Mouse (Mus musculus) erythroid progenitor cell, adult 5-6 weeks (primary cell): Measurements from ENCODE around the gene Nfic. TPM values are rescaled to one million over a fixed set of nuclear protein-coding genes. Genes with fewer than 3 reads are reported as not detected.
A peak's percentile ranks its signal among the peaks of the same experiment; 100 is the strongest.

ENCODE experiments used
- ATAC-seq: replicated peaks from 2 replicates; pipeline ENCODE4 v1.8.0; 2016; ENCODE audit warnings: moderate number of reproducible peaks, mild to moderate bottlenecking, moderate TSS enrichment, inconsistent platforms; ENCODE audit not compliant: poor library complexity, low FRiP score, severe bottlenecking
- total RNA-seq, 2 experiments: library from RNA; stranded (forward) in 1 of 2; stranded (reverse) in 1 of 2; fragments of 150-400 nt in 1 of 2; fragments of 186-747, 209-891 nt in 1 of 2; gene quantifications; 2 replicates each; pipeline versions ENCODE4 v1.2.3 to v1.2.4; 2015 to 2017; ENCODE audit warnings: low replicate concordance in 2 of 2

Gene Nfic
- total RNA-seq, 2 experiments from 2014 or later: 0.45 to 15.1 TPM

DNA sequence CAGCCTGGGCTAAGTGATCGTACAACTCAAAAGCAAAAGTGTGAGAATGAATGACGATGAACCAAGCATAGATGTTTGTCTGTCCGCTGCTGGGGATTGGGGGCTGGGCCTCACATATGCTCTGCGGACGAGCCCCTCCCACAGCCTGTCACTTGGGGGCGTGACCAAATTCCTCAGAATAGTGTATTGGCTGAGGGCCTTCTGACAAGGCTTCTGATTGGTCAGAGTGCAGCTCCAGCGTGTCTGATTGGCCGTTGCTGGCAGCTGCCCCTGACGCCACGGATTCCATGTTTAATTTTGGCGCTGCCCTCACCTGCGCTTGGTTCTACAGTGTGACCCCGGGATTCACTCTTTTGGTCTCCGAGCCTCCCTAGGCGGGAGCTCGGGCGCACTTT lies 22.6 kb downstream of the Nfic start:
- peak; percentile 85 for ATAC-seq

DNA sequence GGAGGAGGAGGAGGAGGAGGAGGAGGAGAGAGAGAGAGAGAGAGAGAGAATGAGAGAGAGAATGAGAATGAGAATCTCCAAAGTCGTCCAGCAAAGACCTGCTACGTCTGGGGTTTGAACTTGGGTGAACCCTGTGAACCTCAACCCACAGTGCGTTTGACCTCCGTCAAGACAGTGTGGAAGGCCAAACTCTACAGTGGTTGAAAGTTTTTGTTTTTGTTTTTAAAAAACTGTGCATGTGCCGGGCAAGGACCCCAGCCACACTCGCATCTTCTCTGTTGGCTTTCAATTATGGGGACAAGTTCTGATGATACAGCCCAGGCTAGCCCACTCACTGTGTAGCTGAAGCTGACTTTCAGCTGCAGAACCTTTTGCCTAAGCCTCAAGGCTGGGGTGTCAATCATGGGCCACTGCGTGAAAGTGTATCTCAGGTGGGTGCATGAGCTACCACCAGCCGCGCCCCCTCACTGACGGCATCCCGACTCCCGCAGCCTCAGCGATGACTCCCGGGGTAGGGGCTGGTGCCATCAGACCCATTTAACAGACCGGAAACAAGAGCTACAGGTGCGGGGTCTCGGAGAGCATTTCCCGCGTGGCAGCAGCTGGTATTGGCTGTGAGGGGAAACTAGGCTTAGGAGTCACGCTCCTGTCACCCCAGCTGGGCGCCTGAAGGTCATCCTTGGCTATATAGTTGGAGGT lies 23.1 kb downstream of the Nfic start:
- ATAC-seq: peak; percentile 4; the same call in 1 of the 2 replicates

DNA sequence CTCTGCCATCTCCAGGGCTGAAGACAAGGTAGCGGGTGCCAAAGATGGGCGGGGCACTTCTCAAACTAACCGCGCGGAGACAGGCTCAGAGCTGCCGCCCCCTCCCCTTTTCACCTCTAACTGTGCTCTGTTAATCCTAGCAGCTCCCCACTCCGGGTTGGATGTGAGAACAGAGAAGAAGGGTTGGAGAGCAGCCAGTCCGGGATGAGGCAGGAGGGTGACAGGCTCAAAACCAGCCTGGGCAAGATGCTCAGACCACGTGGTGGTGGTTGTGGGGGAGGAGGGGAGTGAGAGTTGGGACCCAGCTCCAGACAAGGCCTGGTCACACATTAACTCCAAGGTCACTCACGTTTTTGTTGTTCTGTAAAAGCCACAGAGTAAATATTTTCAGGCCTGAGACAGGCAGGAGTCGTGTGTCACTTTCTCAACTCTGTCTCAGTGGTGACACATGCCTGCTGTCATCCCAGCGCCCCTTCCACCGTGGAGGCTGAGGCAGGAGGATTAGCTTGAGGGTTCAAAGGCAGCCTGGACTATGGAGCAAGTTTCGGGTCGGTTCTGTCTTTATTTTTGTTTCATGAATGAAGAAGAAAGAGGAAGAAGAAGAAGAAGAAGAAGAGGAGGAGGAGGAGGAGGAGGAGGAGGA lies 23.8 kb downstream of the Nfic start:
- no peak for ATAC-seq

DNA sequence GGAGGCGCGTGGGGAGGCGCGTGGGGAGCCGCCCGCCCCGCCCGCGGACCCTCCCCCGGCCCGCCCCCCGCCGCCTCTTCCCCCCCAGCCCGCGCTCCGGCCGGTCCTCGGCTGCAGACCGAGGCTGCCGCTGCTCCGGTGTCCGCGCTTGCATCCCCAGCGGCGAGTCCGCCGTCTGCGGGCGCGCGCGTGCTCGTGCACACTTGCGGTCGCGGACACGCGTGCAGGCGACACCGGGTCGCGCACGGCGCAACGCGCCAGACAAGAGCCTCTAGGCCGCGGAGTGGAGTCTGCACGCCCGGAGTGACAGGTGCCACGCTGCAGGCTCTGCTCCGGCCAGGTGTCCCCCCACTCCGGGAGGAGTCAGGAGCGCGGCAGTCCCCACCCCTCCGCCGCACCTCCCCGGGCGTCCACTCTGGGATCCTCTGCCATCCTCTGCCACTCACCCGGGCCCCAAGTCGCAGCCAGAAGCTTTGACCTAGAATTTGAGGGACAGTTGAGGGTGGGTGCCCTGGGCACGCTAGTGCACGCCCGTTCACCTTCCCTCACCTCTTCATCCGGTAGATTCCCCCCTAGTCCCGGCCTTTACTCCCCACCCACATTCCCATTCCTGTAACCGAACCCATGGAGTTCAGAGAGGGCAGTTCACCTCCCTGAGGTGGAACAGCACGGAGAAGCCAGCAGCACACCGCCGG lies 24.5 kb downstream of the Nfic start:
- no peak for ATAC-seq

DNA sequence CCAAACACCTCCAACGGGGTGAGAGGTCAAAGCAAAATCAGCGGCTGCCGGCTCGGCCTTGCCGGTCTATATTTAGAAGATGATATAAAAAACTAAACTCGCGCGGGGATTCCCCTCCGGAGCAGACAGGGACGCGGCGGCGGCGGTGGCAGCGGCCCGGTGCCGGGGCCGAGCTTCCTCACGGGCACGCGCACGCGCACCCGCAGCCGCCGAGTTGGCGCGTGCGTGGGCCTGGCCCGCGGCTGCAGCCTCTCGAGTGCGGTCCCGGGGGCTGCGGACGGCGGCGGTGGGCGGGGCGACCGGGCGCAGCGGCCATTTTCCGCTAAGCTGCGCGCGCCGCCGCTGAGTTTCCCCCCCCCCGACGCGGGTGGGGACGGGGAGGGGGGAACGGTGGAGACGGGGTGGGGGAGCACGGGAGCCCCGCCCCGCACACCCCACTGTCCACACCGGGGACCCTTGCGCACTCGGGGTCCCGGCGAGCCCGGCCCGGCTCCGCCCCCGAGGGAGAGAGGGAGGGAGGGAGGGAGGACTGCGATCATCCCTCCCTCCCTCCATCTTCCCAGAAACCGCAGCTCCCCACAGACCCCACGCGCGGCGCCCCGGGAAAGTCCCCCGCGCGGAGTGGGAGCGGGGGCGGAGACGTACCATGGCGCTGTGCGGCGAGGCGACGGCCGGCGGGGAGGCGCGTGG lies 25.1 kb downstream of the Nfic start:
- no peak for ATAC-seq

DNA sequence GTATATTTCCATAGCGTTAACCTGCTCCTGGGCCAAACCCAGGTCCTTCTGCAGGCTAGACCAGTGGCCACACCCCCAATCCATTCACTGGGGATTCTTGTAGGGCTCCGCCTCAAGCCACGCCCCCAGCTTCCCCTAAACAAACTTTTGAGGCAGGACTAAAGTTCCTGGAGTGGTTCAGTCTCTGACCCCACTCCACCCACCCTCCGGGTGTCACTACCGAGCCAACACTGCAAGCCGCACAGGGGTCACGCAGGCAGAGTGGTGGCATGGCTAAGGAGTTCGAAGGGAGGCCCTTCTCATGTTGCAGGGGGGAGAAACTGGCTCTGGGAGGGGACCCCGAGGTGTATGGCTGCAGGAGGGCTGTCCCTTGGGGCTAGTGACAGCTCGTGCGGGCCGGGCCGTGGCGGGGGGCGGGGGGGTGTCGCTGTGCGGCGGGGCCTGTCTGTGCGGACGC lies 25.8 kb downstream of the Nfic start:
- ATAC-seq: peak; percentile 60

DNA sequence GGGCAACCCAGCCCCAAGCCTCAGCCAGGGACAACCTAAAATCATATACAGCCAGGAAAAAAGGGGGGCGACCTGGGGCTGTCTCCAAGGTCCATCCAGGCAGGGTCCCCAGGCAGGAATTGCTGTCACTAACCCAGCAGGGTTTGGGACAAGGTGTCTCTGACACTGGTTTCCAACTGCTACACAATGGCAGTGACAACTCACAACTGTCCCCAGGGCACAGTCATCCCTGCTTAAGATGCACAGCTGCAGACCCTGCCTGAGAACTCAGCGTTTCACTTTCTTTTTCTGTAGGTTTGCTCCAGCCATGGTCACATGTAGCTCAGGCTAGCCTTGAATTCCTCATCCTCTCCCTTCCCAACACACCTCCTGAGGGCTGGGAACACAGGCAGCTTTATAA lies 26.3 kb downstream of the Nfic start:
- no peak for ATAC-seq

DNA sequence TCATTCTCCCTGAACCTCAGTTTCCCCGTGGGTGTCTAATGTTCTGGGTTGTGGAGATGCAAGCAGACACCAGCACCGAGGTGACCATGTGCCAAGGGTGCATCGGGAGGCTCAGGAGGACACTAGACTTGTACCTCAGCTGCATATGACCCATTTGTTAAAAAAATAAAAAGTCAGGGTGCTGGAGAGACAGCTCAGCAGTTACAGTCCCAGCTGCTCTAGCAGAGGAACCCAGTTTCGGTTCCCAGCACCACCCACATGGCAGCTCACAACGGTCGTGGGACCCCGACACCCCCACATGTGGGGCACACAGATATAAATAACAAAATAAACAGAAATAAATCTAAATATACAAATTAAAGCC lies 26.9 kb downstream of the Nfic start:
- ATAC-seq: no peak

DNA sequence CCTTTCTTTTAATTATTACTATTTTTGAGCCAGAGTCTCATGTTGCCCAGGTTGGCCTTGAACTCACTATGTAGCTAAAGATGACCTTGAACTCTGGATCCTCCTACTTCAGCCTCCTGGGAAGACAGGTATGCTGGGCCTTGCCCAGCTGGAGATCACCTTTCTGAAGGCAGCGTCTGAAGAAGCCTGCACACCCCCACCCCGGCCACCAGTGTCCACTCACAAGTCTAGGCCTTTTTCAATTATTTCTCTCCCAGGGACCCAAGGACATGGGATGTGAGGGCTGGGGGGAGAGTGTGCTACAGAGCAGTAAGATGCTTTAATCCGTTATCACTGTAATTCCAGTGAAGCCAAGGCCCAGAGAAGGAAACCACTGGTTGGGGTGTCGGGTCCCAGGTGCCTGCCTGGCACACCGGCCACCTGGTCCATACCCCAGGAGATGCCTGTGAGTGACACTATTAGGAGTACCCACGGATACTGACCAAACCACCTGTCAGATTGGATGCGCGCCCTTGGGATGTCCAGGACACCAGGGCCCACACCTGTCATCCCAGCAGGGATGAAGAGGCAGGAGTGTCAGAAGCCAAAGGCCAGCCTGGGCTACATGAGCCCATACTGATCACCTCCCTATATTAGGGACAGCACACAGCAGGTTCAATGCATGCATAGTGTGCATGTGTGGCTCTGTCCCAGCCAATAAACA lies 27.5 kb downstream of the Nfic start:
- ATAC-seq: no peak

DNA sequence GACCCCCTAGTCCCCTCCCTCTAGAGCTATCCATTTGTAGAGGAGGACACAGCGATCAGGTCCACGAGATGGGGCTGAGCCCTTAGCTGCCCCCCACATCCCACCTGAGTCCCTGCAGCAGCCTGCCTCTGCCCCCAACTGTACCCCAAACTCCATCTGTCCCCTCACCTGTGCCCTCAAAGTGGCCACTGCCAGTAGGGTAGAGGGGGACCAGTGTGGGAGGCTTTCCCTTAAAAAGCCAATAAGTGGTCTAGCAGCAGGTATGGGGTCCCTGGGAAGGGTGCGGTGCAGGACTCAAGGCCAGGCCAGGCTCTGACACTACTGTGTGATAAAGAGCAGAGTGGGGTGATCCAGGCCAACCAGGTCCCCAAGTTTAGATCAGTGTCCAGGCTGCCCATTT lies 28.1 kb downstream of the Nfic start:
- ATAC-seq: no peak

DNA sequence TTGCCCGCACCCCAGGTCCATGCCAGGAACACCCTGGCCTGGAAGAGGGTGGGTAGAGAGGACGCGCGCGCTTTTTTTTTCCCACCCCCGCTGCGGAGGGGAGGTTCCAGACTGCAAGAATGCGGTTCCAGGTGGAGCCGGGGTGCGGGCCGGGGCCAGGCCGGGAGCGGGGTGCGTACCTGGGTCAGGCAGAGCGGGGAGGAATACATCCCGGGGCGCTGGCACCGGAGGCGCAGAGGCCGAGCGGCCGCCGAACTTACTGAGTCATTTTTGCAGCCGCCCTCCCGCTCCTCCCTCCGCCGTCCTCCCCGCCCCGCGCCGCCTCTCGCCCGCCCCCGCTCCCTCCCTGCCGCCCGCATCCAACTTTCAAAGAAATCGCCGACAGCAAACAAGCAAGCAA lies 28.5 kb downstream of the Nfic start:
- peak; percentile 47; the same call in 1 of the 2 replicates for ATAC-seq

DNA sequence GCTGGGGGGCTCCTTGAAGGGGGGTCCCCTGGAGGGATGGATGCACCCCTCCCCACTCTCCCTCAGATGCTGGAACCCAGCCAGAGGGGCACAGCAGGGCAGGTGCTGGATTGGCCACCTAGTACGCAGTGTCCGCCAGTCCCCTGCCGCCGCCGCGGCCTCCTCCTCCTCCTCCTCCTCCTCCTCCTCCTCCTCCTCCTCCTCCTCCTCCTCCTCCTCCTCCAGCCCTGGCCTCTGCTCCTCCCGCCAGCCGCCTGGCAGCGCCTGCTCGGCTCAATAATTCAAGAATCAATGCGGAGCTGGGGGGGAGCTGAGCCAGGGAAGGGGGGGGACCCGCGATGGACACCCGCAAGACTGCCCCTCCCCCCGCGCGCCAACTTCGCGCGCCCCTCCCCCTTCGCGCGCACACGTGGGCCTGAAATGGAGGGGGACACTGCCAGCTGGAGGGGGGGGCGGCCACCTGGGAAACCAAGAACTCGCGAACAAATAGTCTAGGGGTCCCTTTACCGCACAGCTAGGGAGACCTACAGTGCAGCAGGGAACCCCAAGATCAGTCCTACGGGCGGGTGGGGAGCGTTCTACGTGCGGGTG lies 29.3 kb downstream of the Nfic start:
- ATAC-seq: no peak

DNA sequence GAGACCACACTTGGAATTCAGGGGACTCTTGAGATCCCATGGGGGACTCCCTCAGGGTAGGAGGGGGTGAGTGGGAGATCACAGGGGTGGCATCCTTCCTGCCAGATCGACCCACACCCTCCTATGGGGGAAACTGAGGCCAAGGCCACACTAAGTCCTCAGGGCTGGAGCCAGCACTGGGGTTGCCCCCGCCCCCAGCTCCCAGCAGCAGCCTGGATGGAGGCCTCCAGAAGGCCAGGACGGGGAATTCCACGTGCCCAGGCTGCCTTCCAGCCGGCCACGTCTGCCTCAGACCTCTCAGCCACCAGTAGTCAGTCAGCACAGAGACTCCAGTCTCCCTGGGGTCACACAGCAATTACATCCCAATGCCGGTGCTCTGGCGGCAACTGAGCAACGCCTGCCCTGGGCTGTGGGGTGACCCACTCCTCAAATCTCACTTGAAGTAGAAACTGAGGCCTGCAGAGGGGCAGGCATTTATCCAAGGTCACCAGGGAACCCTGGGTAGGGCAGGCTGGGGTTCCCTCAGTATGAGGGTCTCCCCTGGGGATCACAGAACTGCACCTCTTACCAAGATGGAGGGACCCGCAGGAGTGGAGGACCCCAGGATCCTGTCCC lies 30.1 kb downstream of the Nfic start:
- no peak for ATAC-seq

DNA sequence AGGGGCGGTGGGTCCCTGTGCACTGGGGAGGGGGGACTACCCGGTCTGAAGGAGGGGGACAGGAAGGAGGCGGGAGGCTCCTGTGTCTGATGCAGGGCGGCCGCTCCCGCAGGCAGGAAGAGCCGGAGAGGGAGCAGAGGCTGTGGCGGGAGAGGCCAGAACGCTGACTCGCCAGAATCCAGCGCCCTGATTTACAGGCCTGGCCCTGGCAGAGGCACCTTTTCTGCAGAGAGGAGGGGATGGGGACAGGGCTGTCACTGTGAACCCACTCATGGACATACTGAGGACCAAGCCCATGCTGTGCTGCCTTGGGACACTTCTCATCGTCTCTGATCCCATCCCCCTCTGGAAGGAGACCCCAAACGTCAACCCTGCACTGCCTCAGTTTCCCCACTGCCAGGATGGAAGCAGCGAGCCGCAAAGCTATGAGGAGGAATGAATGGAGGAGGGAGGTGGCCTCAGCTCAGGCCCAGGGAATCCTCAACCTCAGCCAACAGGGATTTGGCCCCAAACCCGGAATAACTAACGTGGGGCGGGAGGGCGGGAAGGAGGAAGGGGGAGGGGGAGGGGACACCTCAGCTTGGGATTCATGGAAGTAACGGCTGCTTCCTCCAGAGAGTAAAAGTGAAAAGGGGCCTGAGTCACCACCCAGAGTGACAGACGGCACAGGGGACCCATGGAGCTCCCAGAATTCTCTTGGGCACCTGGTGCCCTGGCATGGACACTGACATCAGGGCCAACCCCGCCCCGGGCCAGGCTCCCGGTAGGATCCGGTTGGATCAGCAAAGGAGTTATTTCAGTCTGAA lies 31.0 kb downstream of the Nfic start:
- no peak for ATAC-seq

DNA sequence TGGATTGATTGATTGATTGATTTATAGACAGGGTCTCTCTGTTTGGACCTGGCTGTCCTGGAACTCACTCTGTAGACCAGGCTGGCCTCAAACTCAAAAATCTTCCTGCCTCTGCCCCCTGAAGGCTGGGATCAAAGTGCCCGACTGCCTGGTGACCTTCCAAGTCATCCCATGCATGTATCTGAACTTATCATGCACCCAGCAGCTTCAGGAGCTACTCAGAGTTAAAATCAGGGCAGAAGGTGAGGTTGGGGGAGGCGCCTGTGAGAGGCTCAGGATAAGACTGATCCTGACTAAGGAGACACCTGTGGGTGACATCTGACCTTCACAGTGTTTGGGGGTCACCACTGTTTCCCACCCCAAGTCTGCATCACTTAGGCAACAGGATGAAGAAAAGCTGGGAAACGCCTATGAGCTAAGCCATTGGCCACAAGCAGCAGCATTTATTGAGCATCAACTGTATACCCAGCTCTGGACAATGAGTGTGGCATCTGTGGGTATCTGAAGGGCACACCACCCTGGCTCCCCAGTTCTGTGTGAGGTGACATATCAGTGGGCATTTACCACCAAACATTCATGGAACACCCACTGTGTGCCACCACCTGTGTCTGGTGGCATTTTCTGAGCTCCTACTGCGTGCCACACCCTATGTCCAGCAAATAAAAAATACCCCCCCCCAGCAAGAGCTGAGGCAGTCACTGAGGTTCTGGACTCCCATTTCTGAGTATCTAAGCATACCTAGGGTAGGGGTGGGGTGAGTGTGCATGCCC lies 31.8 kb downstream of the Nfic start:
- ATAC-seq: no peak

DNA sequence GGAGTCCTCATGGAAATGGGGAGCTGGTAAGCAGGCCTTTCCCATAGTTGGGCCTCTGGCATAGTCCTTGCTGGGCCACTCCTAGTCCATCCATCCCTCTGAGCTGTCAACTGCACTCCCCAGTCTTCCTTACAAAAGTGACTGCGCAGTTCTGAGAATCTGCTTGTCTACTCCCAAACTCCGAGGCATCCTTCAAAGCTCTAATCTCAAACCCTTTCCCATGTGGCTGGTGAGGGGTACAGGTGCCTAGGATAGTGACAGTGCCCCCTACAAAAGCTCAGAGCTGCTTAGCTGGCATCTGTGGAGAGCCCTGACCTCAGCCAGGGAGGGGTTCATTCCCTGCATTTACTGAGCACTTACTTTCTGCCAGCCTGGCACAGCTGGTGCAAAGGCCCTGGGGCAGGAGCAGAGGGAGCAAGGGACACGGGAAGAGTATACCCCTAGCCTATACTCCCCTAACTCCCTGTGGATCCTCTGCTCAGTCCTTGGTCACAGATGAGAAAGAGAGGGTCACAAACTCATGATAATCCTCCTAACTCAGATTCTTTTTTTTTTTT lies 32.7 kb downstream of the Nfic start:
- no peak for ATAC-seq

DNA sequence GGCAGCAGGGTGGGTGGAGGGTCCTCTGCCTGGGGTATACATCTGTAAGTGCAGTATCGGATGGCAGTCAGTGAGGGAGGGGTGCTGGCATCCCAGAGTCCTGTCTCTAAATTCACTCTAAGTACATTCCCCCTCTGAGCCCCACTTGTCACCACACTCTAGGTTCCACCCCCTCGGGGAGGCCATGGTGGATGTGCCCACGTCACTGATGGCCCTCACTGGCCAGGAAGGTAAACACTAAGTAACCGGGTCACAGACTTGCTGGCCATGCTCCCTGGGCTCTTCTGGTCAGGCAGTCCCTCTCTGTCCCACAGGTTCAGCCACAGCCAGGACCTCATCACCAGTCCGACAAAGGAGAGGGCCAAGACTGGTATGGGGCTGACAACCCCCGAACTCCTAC lies 33.2 kb downstream of the Nfic start:
- no peak for ATAC-seq

DNA sequence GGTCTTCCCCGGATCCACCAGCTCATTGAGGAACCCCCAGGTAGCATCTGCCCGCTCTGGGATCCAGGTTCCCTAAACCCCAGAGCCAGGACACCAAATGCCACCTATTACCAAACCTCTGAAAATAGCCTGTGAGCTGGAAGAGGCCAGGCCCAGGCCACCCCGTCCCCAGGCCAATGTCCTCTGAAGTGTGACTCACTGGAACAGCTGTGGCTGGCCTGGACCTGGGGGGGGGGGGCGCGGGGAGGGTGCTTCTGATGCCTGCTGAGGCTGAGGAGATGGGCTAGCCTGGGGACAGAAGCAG lies 33.7 kb downstream of the Nfic start:
- no peak for ATAC-seq
